Mouse (Mus musculus) lung, postnatal 0 days (tissue): ENCODE results near the gene Magi1.

Source experiments
- CTCF ChIP-seq: IDR thresholded peaks from 2 replicates; pipeline ENCODE4 v1.5.1; 2016; ENCODE audit warnings: antibody characterized with exemption, mild to moderate bottlenecking
- EP300 ChIP-seq: IDR thresholded peaks from 2 replicates; pipeline ENCODE4 v1.6.1; 2016; ENCODE audit warnings: antibody characterized with exemption, mild to moderate bottlenecking, control low read depth

DNA sequence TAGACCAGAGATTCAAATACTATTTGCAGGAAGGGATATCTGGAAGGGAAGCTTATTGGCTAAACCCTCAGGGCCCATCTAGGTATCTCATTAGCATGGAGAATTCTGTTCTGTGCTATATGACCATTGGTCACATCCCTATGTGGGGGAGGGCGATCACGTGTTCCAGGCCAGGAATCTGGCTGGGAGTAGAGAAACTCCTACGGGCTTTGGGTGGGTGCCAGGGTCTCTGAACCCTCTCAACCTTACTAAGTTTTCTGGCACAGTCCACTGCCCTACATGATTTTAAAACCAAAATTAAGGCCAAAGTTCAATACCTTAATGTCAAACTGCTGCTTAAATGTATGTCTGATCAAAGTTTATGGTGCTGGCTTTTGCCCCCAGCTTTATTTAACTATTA, 33.2 kb upstream of the Magi1 start:
- no peak for TF ChIP-seq CTCF
- no peak for TF ChIP-seq EP300
